In the genomic region with DNA sequence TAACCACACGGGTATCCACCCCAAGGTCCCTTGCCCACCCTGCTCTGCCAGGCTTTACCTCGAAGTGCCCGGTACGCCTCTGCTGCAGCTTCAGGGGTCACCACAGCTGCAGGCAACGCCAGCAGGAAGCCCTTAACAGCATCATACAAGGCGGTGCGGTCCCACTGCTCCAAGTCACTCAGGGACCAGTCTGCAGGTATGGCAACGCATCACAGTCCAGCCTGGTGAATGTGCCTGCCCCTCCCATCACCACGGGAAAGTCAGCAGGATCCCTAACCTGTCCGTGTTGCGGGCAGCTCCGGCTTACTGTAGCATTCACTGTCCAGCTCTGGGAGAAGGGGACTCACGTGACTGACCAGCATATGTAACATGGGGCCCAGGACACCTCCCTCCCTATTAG, we compare ENCODE assay signal across 20 mouse cellular contexts. TPM values are rescaled to one million over a fixed set of nuclear protein-coding genes. Genes with fewer than 3 reads are reported as not detected.
A peak's percentile ranks its signal among the peaks of the same experiment; 100 is the strongest.
DNase-seq lines count a peak whose midpoint lies in the region; ATAC-seq and TF ChIP-seq lines count a peak whose summit lies in the region.
"Had no signal": no experiment of that assay in that cellular context is flagged by ENCODE, and none has a peak within 500 bp of the region (broad histone marks: within the 10 kb centered on the region; RNA-seq: fewer than 3 reads in every experiment).

No protein-coding gene starts in this region.

- peak; percentile 59 for DNase-seq in cerebellum, adult 11-12 months
- DNase-seq in cerebellum, postnatal 10 days = no peak
- DNase-seq in embryo, embryonic 10.5 days (ENCODE audit: low spot score) = no peak
- DNase-seq: adrenal gland, adult 8-10 months; B cell, adult 2 months; cerebellum, postnatal 14 days; gastrocnemius, postnatal 25 days; heart, postnatal 4 days had no signal

- 89% methylated on average over 13 of the region's 13 CpGs for WGBS in intestine, postnatal 0 days
- WGBS in intestine, embryonic 16.5 days = 95% methylated on average over 13 of the region's 13 CpGs
- 94% methylated on average over 13 of the region's 13 CpGs for WGBS in neural tube, embryonic 12.5 days
- whole genome bisulfite sequencing in neural tube, embryonic 15.5 days = 93% methylated on average over 13 of the region's 13 CpGs

- H3K4me2 ChIP-seq in intestine, postnatal 0 days (replicated peaks; ENCODE audit: low read depth) = no peak overlapping the region
- H3K4me2 ChIP-seq in intestine, embryonic 16.5 days (ENCODE audit: low read depth, low read length) = no peak overlapping the region
- no peak overlapping the region for H3K4me2 ChIP-seq in neural tube, embryonic 12.5 days (replicated peaks)
- H3K4me2 ChIP-seq in neural tube, embryonic 15.5 days = no peak overlapping the region
- H3K4me2 ChIP-seq: embryonic facial prominence, embryonic 13.5 days; forebrain, embryonic 13.5 days; heart, embryonic 12.5 days; hindbrain, embryonic 12.5 days had no signal

- H3K36me3 ChIP-seq in intestine, postnatal 0 days (ENCODE audit: control insufficient read depth, insufficient read depth) = peaks cover 55% of the 10 kb centered on the region
- H3K36me3 ChIP-seq in intestine, embryonic 16.5 days (ENCODE audit: control insufficient read depth, insufficient read depth, low read length) = peaks cover 29% of the 10 kb centered on the region
- H3K36me3 ChIP-seq in neural tube, embryonic 12.5 days = peaks cover 71% of the 10 kb centered on the region
- H3K36me3 ChIP-seq in neural tube, embryonic 15.5 days = peaks cover 63% of the 10 kb centered on the region

- no peak overlapping the region for H3K27ac ChIP-seq in intestine, postnatal 0 days (ENCODE audit: low read depth, low read length)
- H3K27ac ChIP-seq in intestine, embryonic 16.5 days (ENCODE audit: low read length) = no peak overlapping the region
- no peak overlapping the region for H3K27ac ChIP-seq in neural tube, embryonic 12.5 days
- no peak overlapping the region for H3K27ac ChIP-seq in neural tube, embryonic 15.5 days (replicated peaks)
- H3K27ac ChIP-seq: hindbrain, embryonic 12.5 days had no signal

- peak overlapping the region; percentile 17; the same call in 1 of the 2 replicates for H3K9ac ChIP-seq in intestine, postnatal 0 days (ENCODE audit: low read depth, low read length)
- no peak overlapping the region for H3K9ac ChIP-seq in intestine, embryonic 16.5 days (ENCODE audit: low read depth, low read length)
- 0 out of 2 replicates have a peak overlapping the region, but pooled peaks have one; percentile 5 for H3K9ac ChIP-seq in neural tube, embryonic 12.5 days
- no peak overlapping the region for H3K9ac ChIP-seq in neural tube, embryonic 15.5 days (replicated peaks)
- H3K9ac ChIP-seq: heart, embryonic 12.5 days had no signal

- TF ChIP-seq CTCF in intestine, postnatal 0 days (IDR thresholded peaks at IDR 0.05; ENCODE audit: low read depth) = no peak

- peaks cover 27% of the 10 kb centered on the region; the same call in 1 of the 2 replicates for H3K4me1 ChIP-seq in intestine, postnatal 0 days (replicated peaks; ENCODE audit: control insufficient read depth, insufficient read depth, low read length)
- peaks cover 41% of the 10 kb centered on the region for H3K4me1 ChIP-seq in intestine, embryonic 16.5 days (ENCODE audit: control insufficient read depth, insufficient read depth, low read length)
- H3K4me1 ChIP-seq in neural tube, embryonic 12.5 days = peaks cover 30% of the 10 kb centered on the region
- peaks cover 54% of the 10 kb centered on the region for H3K4me1 ChIP-seq in neural tube, embryonic 15.5 days

- H3K4me3 ChIP-seq in intestine, postnatal 0 days (ENCODE audit: low read depth, low read length) = no peak overlapping the region
- no peak overlapping the region for H3K4me3 ChIP-seq in intestine, embryonic 16.5 days (ENCODE audit: low read length)
- H3K4me3 ChIP-seq in neural tube, embryonic 12.5 days = no peak overlapping the region
- H3K4me3 ChIP-seq in neural tube, embryonic 15.5 days (replicated peaks) = no peak overlapping the region
- H3K4me3 ChIP-seq: embryonic facial prominence, embryonic 13.5 days; forebrain, embryonic 13.5 days; heart, embryonic 12.5 days; hindbrain, embryonic 12.5 days had no signal

- H3K9me3 ChIP-seq in intestine, postnatal 0 days (ENCODE audit: control insufficient read depth) = no peaks in the 10 kb centered on the region
- H3K9me3 ChIP-seq in intestine, embryonic 16.5 days (ENCODE audit: control insufficient read depth, low read length) = no peaks in the 10 kb centered on the region
- H3K9me3 ChIP-seq in neural tube, embryonic 12.5 days = no peaks in the 10 kb centered on the region
- no peaks in the 10 kb centered on the region for H3K9me3 ChIP-seq in neural tube, embryonic 15.5 days (replicated peaks)
- H3K9me3 ChIP-seq: embryonic facial prominence, embryonic 13.5 days; forebrain, embryonic 13.5 days; G1E; heart, embryonic 12.5 days; hindbrain, embryonic 12.5 days had no signal

- H3K27me3 ChIP-seq in intestine, postnatal 0 days (replicated peaks; ENCODE audit: control insufficient read depth, insufficient read depth, low read length) = no peaks in the 10 kb centered on the region
- H3K27me3 ChIP-seq in intestine, embryonic 16.5 days (replicated peaks; ENCODE audit: control insufficient read depth, insufficient read depth, low read length) = no peaks in the 10 kb centered on the region
- H3K27me3 ChIP-seq in neural tube, embryonic 12.5 days (replicated peaks) = peaks cover 2% of the 10 kb centered on the region; the same call in 1 of the 2 replicates
- H3K27me3 ChIP-seq in neural tube, embryonic 15.5 days (replicated peaks) = no peaks in the 10 kb centered on the region
- H3K27me3 ChIP-seq: embryonic facial prominence, embryonic 13.5 days; forebrain, embryonic 13.5 days had no signal

- ATAC-seq in intestine, postnatal 0 days = no peak
- no peak for ATAC-seq in intestine, embryonic 16.5 days
- ATAC-seq in neural tube, embryonic 12.5 days (ENCODE audit: low FRiP score, low read depth) = no peak
- no peak for ATAC-seq in neural tube, embryonic 15.5 days (ENCODE audit: low FRiP score)
- ATAC-seq: CD4-positive, CD25-positive, alpha-beta regulatory T cell, adult 4 months; forebrain, embryonic 13.5 days; hindbrain, embryonic 16.5 days had no signal

RNA-seq across cellular contexts. Expression of a gene that starts 4.4 kb away (rescaled TPM):
- polyA plus RNA-seq in intestine, postnatal 0 days (2015; fragmentation: Nextera tagmentation; extraction: Ambion mirVana) = 37.4 and 41.0 TPM in 2 replicates
- 63.7 and 65.3 TPM in 2 replicates for polyA plus RNA-seq in intestine, embryonic 16.5 days (2015; fragmentation: Nextera tagmentation; extraction: Ambion mirVana)
- polyA plus RNA-seq in neural tube, embryonic 12.5 days (2016; fragmentation: Nextera tagmentation; extraction: Ambion mirVana) = 84.0 and 84.6 TPM in 2 replicates
- 97.5 and 102 TPM in 2 replicates for polyA plus RNA-seq in neural tube, embryonic 15.5 days (2015; fragmentation: Nextera tagmentation; extraction: Ambion mirVana)

RNA-seq across cellular contexts. Expression of a gene that starts 11.3 kb away (rescaled TPM):
- polyA plus RNA-seq in intestine, postnatal 0 days (2015; fragmentation: Nextera tagmentation; extraction: Ambion mirVana) = 76.3 and 80.6 TPM in 2 replicates
- polyA plus RNA-seq in intestine, embryonic 16.5 days (2015; fragmentation: Nextera tagmentation; extraction: Ambion mirVana) = 78.6 and 79.8 TPM in 2 replicates
- 45.0 and 51.2 TPM in 2 replicates for polyA plus RNA-seq in neural tube, embryonic 12.5 days (2016; fragmentation: Nextera tagmentation; extraction: Ambion mirVana)
- polyA plus RNA-seq in neural tube, embryonic 15.5 days (2015; fragmentation: Nextera tagmentation; extraction: Ambion mirVana) = 40.5 and 43.5 TPM in 2 replicates

RNA-seq across cellular contexts. Expression of a gene that starts 17.6 kb away (rescaled TPM):
- polyA plus RNA-seq in intestine, postnatal 0 days (2015; fragmentation: Nextera tagmentation; extraction: Ambion mirVana) = 18.8 and 19.5 TPM in 2 replicates
- polyA plus RNA-seq in intestine, embryonic 16.5 days (2015; fragmentation: Nextera tagmentation; extraction: Ambion mirVana) = 24.9 and 25.6 TPM in 2 replicates
- polyA plus RNA-seq in neural tube, embryonic 12.5 days (2016; fragmentation: Nextera tagmentation; extraction: Ambion mirVana) = 184 and 199 TPM in 2 replicates
- 536 and 627 TPM in 2 replicates for polyA plus RNA-seq in neural tube, embryonic 15.5 days (2015; fragmentation: Nextera tagmentation; extraction: Ambion mirVana)

RNA-seq across cellular contexts. Expression of a gene that starts 32.8 kb away (rescaled TPM):
- 4.4 and 7.2 TPM in 2 replicates for polyA plus RNA-seq in intestine, postnatal 0 days (2015; fragmentation: Nextera tagmentation; extraction: Ambion mirVana)
- 12.9 and 15.1 TPM in 2 replicates for polyA plus RNA-seq in intestine, embryonic 16.5 days (2015; fragmentation: Nextera tagmentation; extraction: Ambion mirVana)
- polyA plus RNA-seq in neural tube, embryonic 12.5 days (2016; fragmentation: Nextera tagmentation; extraction: Ambion mirVana) = 15.9 and 17.4 TPM in 2 replicates
- polyA plus RNA-seq in neural tube, embryonic 15.5 days (2015; fragmentation: Nextera tagmentation; extraction: Ambion mirVana) = 18.9 and 21.0 TPM in 2 replicates

RNA-seq across cellular contexts. Expression of a gene that starts 36.2 kb away (rescaled TPM):
- polyA plus RNA-seq in intestine, postnatal 0 days (2015; fragmentation: Nextera tagmentation; extraction: Ambion mirVana) = 0.29 and 0.31 TPM in 2 replicates
- polyA plus RNA-seq in intestine, embryonic 16.5 days (2015; fragmentation: Nextera tagmentation; extraction: Ambion mirVana) = 0.27 and 0.34 TPM in 2 replicates
- not detected in 2 replicates for polyA plus RNA-seq in neural tube, embryonic 12.5 days (2016; fragmentation: Nextera tagmentation; extraction: Ambion mirVana)
- 0.14 and 1.4 TPM in 2 replicates for polyA plus RNA-seq in neural tube, embryonic 15.5 days (2015; fragmentation: Nextera tagmentation; extraction: Ambion mirVana)
- polyA plus RNA-seq: heart, embryonic 12.5 days; heart, postnatal 0 days; hindbrain, embryonic 12.5 days had no signal

Comparison
In these comparisons a context has a peak if more than half of its experiments do, and no peak if none do; other contexts are left out.
1. H3K9ac ChIP-seq: peak in intestine, postnatal 0 days (single experiment) and neural tube, embryonic 12.5 days (single experiment); none in intestine, embryonic 16.5 days (single experiment) and neural tube, embryonic 15.5 days (single experiment).